Mouse (Mus musculus): ENCODE measurements around the gene Olfr284. TPM values are rescaled to one million over a fixed set of nuclear protein-coding genes. Genes with fewer than 3 reads are reported as not detected.

Olfr284 gene
- polyA plus RNA-seq, 1 experiment from 2014 or later = not detected

Other genes starting within 250 kb of the Olfr284 start
- 80.3 and 82.2 TPM in 2 replicates for gene Pfkm, start 248.4 kb downstream of the Olfr284 start, polyA plus RNA-seq (2016; fragmentation: Nextera tagmentation; extraction: Ambion mirVana)
- gene Senp1, start 247.2 kb downstream of the Olfr284 start, polyA plus RNA-seq (2016; fragmentation: Nextera tagmentation; extraction: Ambion mirVana) = 26.9 and 30.1 TPM in 2 replicates
- gene Asb8, start 175.4 kb downstream of the Olfr284 start, polyA plus RNA-seq (2016; fragmentation: Nextera tagmentation; extraction: Ambion mirVana) = 76.2 and 78.9 TPM in 2 replicates
- 1.4 TPM in 2 replicates for gene Ccdc184, start 173.8 kb downstream of the Olfr284 start, polyA plus RNA-seq (2016; fragmentation: Nextera tagmentation; extraction: Ambion mirVana)
- not detected in 2 replicates for gene Olfr288, start 145.4 kb downstream of the Olfr284 start, polyA plus RNA-seq (2016; fragmentation: Nextera tagmentation; extraction: Ambion mirVana)
- gene Gm44579, start 120.0 kb downstream of the Olfr284 start, polyA plus RNA-seq (2016; fragmentation: Nextera tagmentation; extraction: Ambion mirVana) = not detected in 2 replicates
- gene Olfr287, start 119.9 kb downstream of the Olfr284 start, polyA plus RNA-seq (2016; fragmentation: Nextera tagmentation; extraction: Ambion mirVana) = not detected in 2 replicates
- not detected in 2 replicates for gene Olfr286, start 106.5 kb downstream of the Olfr284 start, polyA plus RNA-seq (2016; fragmentation: Nextera tagmentation; extraction: Ambion mirVana)
- not detected in 2 replicates for gene H1fnt, start 83.7 kb downstream of the Olfr284 start, polyA plus RNA-seq (2016; fragmentation: Nextera tagmentation; extraction: Ambion mirVana)
- 1.5 and 1.7 TPM in 2 replicates for gene Zfp641, start 44.8 kb downstream of the Olfr284 start, polyA plus RNA-seq (2016; fragmentation: Nextera tagmentation; extraction: Ambion mirVana)
- not detected in 2 replicates for gene Olfr285, start 23.6 kb downstream of the Olfr284 start, polyA plus RNA-seq (2016; fragmentation: Nextera tagmentation; extraction: Ambion mirVana)
- gene Olfr283, start 40.0 kb upstream of the Olfr284 start, polyA plus RNA-seq (2016; fragmentation: Nextera tagmentation; extraction: Ambion mirVana) = not detected in 2 replicates
- gene Olfr282, start 90.2 kb upstream of the Olfr284 start, polyA plus RNA-seq (2016; fragmentation: Nextera tagmentation; extraction: Ambion mirVana) = not detected in 2 replicates
- not detected in 2 replicates for gene Olfr281, start 111.6 kb upstream of the Olfr284 start, polyA plus RNA-seq (2016; fragmentation: Nextera tagmentation; extraction: Ambion mirVana)
- not detected in 2 replicates for gene OR5BS1P, start 128.9 kb upstream of the Olfr284 start, polyA plus RNA-seq (2016; fragmentation: Nextera tagmentation; extraction: Ambion mirVana)
- gene Lalba, start 141.7 kb upstream of the Olfr284 start, polyA plus RNA-seq (2016; fragmentation: Nextera tagmentation; extraction: Ambion mirVana) = not detected in 2 replicates
- not detected in 2 replicates for gene Olfr279, start 151.4 kb upstream of the Olfr284 start, polyA plus RNA-seq (2016; fragmentation: Nextera tagmentation; extraction: Ambion mirVana)
- 95.9 and 99.7 TPM in 2 replicates for gene Kansl2, start 193.3 kb upstream of the Olfr284 start, polyA plus RNA-seq (2016; fragmentation: Nextera tagmentation; extraction: Ambion mirVana)
- 37.9 and 39.5 TPM in 2 replicates for gene Ccnt1, start 229.9 kb upstream of the Olfr284 start, polyA plus RNA-seq (2016; fragmentation: Nextera tagmentation; extraction: Ambion mirVana)
- gene 4930415O20Rik, start 230.0 kb upstream of the Olfr284 start, polyA plus RNA-seq (2016; fragmentation: Nextera tagmentation; extraction: Ambion mirVana) = not detected in 2 replicates

All from heart, embryonic 12.5 days (tissue).